Mouse (Mus musculus) limb, embryonic 10.5 days (tissue): ENCODE data around the gene Vmn1r85. TPM values are rescaled to one million over a fixed set of nuclear protein-coding genes. Genes with fewer than 3 reads are reported as not detected.

Experiments
- DNase-seq: peaks from one replicate; pipeline ENCODE4 v3.0.0-alpha.2; 2017; ENCODE audit warnings: low spot score
- H3K27ac ChIP-seq: fragments of 300-500 bp; sonication (generic); 2 replicates; pipeline ENCODE4 v1.5.1; 2016; ENCODE audit warnings: mild to moderate bottlenecking
- H3K27me3 ChIP-seq: fragments of 300-500 bp; sonication (generic); 2 replicates; pipeline ENCODE4 v1.6.1; 2016; ENCODE audit warnings: low read depth, mild to moderate bottlenecking; ENCODE audit not compliant: poor library complexity, severe bottlenecking
- H3K36me3 ChIP-seq: fragments of 300-500 bp; sonication (generic); 2 replicates; pipeline ENCODE4 v1.6.1; 2016; ENCODE audit warnings: mild to moderate bottlenecking, moderate library complexity
- H3K4me1 ChIP-seq: fragments of 300-500 bp; sonication (generic); 2 replicates; pipeline ENCODE4 v1.6.1; 2016
- H3K4me3 ChIP-seq: fragments of 300-500 bp; sonication (generic); 2 replicates; pipeline ENCODE4 v1.5.1; 2016; ENCODE audit warnings: mild to moderate bottlenecking, moderate library complexity
- H3K9me3 ChIP-seq: fragments of 300-500 bp; sonication (generic); replicated peaks from 2 replicates; pipeline ENCODE4 v1.6.1; 2016; ENCODE audit warnings: mild to moderate bottlenecking
- WGBS: fragments of 180-500 bp; shearing (Covaris S2); methylation state at CpG from one replicate; pipeline ENCODE4 v1.1.7; 2016; 5-methylcytosine and 5-hydroxymethylcytosine counted together
- polyA plus RNA-seq: library from polyadenylated mRNA; unstranded; fragments of >200 nt; fragmentation: Nextera tagmentation; extraction: Ambion mirVana; gene quantifications from 2 replicates; pipeline ENCODE4 v1.2.1, GENCODE M21; 2016

Gene Vmn1r85
- polyA plus RNA-seq, 1 experiment from 2014 or later: not detected

- no peak for DNase-seq
- Histone ChIP-seq H3K4me3 (peak overlapping the region; percentile 63), H3K36me3 (peaks cover 58% of the 10 kb centered on the region), H3K27ac (peak overlapping the region; percentile 86; the same call in 1 of the 2 replicates), H3K9me3 (no peaks in the 10 kb centered on the region), H3K4me1 (peaks cover 48% of the 10 kb centered on the region), H3K27me3 (0 out of 2 replicates have a peak, but pooled peaks cover under 1% of the 10 kb centered on the region)
- WGBS: 89% methylated on average over 17 of the region's 17 CpGs
These were observed 59.6 kb downstream of the Vmn1r85 start for GRCm38 (mm10) chr7:13035211-13035855.

GRCm38 (mm10) chr7:13034148-13034977 is 60.6 kb downstream of the Vmn1r85 start, which contains the start of gene Chmp2a:
Chmp2a (minus strand) TSS chr7:13034807.
- DNase-seq: peak; percentile 99
- Histone ChIP-seq H3K9me3 (no peaks in the 10 kb centered on the region), H3K36me3 (peaks cover 68% of the 10 kb centered on the region), H3K27me3 (no peaks in the 10 kb centered on the region), H3K4me3 (peak within 1 kb of the TSS; percentile 63), H3K27ac (peak within 1 kb of the TSS; percentile 86), H3K4me1 (peaks cover 48% of the 10 kb centered on the region)
- under 1% methylated on average over 45 of the region's 45 CpGs for WGBS

- Histone ChIP-seq H3K27me3 (no peaks in the 10 kb centered on the region), H3K4me1 (peaks cover 41% of the 10 kb centered on the region), H3K36me3 (peaks cover 75% of the 10 kb centered on the region), H3K4me3 (peak overlapping the region; percentile 63), H3K27ac (peak overlapping the region; percentile 86; the same call in 1 of the 2 replicates), H3K9me3 (no peaks in the 10 kb centered on the region)
- DNase-seq: no peak
- WGBS: 51% methylated on average over 13 of the region's 13 CpGs
These were observed 61.4 kb downstream of the Vmn1r85 start for GRCm38 (mm10) chr7:13033451-13034147.

Other genes starting within 250 kb of the Vmn1r85 start
- gene Zfp128, start 214.0 kb downstream of the Vmn1r85 start, polyA plus RNA-seq: 5.0 and 7.4 TPM in 2 replicates
- gene Zscan22, start 197.4 kb downstream of the Vmn1r85 start, polyA plus RNA-seq: 22.4 and 23.1 TPM in 2 replicates
- gene Rps5, start 172.9 kb downstream of the Vmn1r85 start, polyA plus RNA-seq: 1,082 and 1,228 TPM in 2 replicates
- 0.66 and 0.94 TPM in 2 replicates for gene Rnf225, start 167.8 kb downstream of the Vmn1r85 start, polyA plus RNA-seq
- 8.4 and 12.0 TPM in 2 replicates for gene Zfp324, start 129.3 kb downstream of the Vmn1r85 start, polyA plus RNA-seq
- gene Zfp446, start 117.3 kb downstream of the Vmn1r85 start, polyA plus RNA-seq: 14.0 and 14.9 TPM in 2 replicates
- not detected in 2 replicates for gene Slc27a5, start 97.0 kb downstream of the Vmn1r85 start, polyA plus RNA-seq
- gene Trim28, start 96.1 kb downstream of the Vmn1r85 start, polyA plus RNA-seq: 561 and 585 TPM in 2 replicates
- gene Zbtb45, start 85.1 kb downstream of the Vmn1r85 start, polyA plus RNA-seq: 29.1 and 31.8 TPM in 2 replicates
- 79.6 and 84.2 TPM in 2 replicates for gene Chmp2a, start 60.4 kb downstream of the Vmn1r85 start, polyA plus RNA-seq
- 182 and 208 TPM in 2 replicates for gene Ube2m, start 56.9 kb downstream of the Vmn1r85 start, polyA plus RNA-seq
- gene Mzf1, start 40.4 kb downstream of the Vmn1r85 start, polyA plus RNA-seq: 3.3 and 4.4 TPM in 2 replicates
- not detected in 2 replicates for gene Vmn1r86, start 24.7 kb upstream of the Vmn1r85 start, polyA plus RNA-seq
- not detected in 2 replicates for gene Vmn1r87, start 45.0 kb upstream of the Vmn1r85 start, polyA plus RNA-seq
- not detected in 2 replicates for gene Vmn1r88, start 64.4 kb upstream of the Vmn1r85 start, polyA plus RNA-seq
- not detected in 2 replicates for gene Vmn1r89, start 117.8 kb upstream of the Vmn1r85 start, polyA plus RNA-seq
- 163 and 169 TPM in 2 replicates for gene Lig1, start 182.1 kb upstream of the Vmn1r85 start, polyA plus RNA-seq
- gene Zswim9, start 183.5 kb upstream of the Vmn1r85 start, polyA plus RNA-seq: 10.0 and 11.4 TPM in 2 replicates
- 1.9 TPM in 2 replicates for gene Pla2g4c, start 229.5 kb upstream of the Vmn1r85 start, polyA plus RNA-seq